In genomic region chr11:58981541-58982447, GRCm38 (mm10) we compare ENCODE assay signal across 8 mouse cellular contexts. TPM values are rescaled to one million over a fixed set of nuclear protein-coding genes. Genes with fewer than 3 reads are reported as not detected.
A peak's percentile ranks its signal among the peaks of the same experiment; 100 is the strongest.
DNase-seq lines count a peak whose midpoint lies in the region; TF ChIP-seq lines count a peak whose summit lies in the region.

No protein-coding gene starts in this region.

- TF ChIP-seq POLR2A in testis, adult 2 months (IDR thresholded peaks at IDR 0.05; ENCODE audit: control insufficient read depth, low read depth, low read length): no peak
- TF ChIP-seq POLR2A in spleen, adult 2 months (IDR thresholded peaks at IDR 0.05; ENCODE audit: low read depth, low read length): no peak

- peaks cover 17% of the 10 kb centered on the region for H3K4me1 ChIP-seq in testis, adult 2 months (ENCODE audit: control insufficient read depth, insufficient read depth, low read length)
- H3K4me1 ChIP-seq in spleen, adult 2 months (ENCODE audit: control insufficient read depth, insufficient read depth, insufficient read length): peaks cover 26% of the 10 kb centered on the region; the same call in 1 of the 2 replicates

- H3K4me3 ChIP-seq in testis, adult 2 months (ENCODE audit: control insufficient read depth, low read depth, low read length): no peak overlapping the region
- H3K4me3 ChIP-seq in layer of hippocampus, adult 2 months: peak overlapping the region; percentile 30
- H3K4me3 ChIP-seq in spleen, adult 2 months (ENCODE audit: extremely low read depth, insufficient read depth, insufficient read length): no peak overlapping the region; the same call in 1 of the 2 replicates

- DNase-seq in testis, postnatal 14 days (ENCODE audit: low spot score): no peak
- peak; percentile 25 for DNase-seq in c-Kit-positive CD71-positive TER-119-negative erythroid progenitor cells, embryonic 14.5 days (ENCODE audit: low read depth)
- DNase-seq in heart, adult 8-10 months (ENCODE audit: low spot score): peak; percentile 56
- peak; percentile 72 to 82 for DNase-seq in layer of hippocampus, adult 2 months (ENCODE audit: low spot score in 2 of 2)
- DNase-seq in lung, postnatal 4 days: peak; percentile 71 to 83
- DNase-seq in spleen, adult 2 months (ENCODE audit: low read depth in 1 of 2, low spot score in 2 of 2): peak; percentile 76 to 80
- no peak for DNase-seq in urinary bladder, postnatal 10 days (ENCODE audit: low spot score)

- no peaks in the 10 kb centered on the region for H3K27me3 ChIP-seq in testis, adult 2 months (ENCODE audit: control insufficient read depth, insufficient read depth, low read length)
- no peaks in the 10 kb centered on the region for H3K27me3 ChIP-seq in spleen, adult 2 months (ENCODE audit: control insufficient read depth, insufficient read depth, low read length)

- TF ChIP-seq CTCF in testis, adult 2 months (IDR thresholded peaks at IDR 0.05; ENCODE audit: control insufficient read depth, insufficient read depth, insufficient replicate concordance, low read depth, low read length): peak; percentile 34; the same call in 1 of the 2 replicates
- peak; percentile 80 for TF ChIP-seq CTCF in layer of hippocampus, adult 2 months (conservative IDR thresholded peaks at IDR 0.05)
- peak; percentile 84 for TF ChIP-seq CTCF in spleen, adult 2 months (IDR thresholded peaks at IDR 0.05; ENCODE audit: extremely low read depth, insufficient read depth, insufficient read length, insufficient replicate concordance)

- H3K36me3 ChIP-seq in testis, adult 2 months (ENCODE audit: control insufficient read depth, insufficient read depth, low read length): peaks cover 8% of the 10 kb centered on the region
- peaks cover 25% of the 10 kb centered on the region for H3K36me3 ChIP-seq in spleen, adult 2 months (ENCODE audit: control insufficient read depth, insufficient read depth, low read length)

- 16% methylated on average over 14 of the region's 14 CpGs for WGBS in spleen, adult 2 months

- no peak overlapping the region for H3K27ac ChIP-seq in testis, adult 2 months (ENCODE audit: control insufficient read depth, insufficient read depth, low read depth, low read length)
- peak overlapping the region; percentile 67; the same call in 1 of the 2 replicates for H3K27ac ChIP-seq in layer of hippocampus, adult 2 months
- peak overlapping the region; percentile 84 for H3K27ac ChIP-seq in spleen, adult 2 months (ENCODE audit: insufficient read depth, low read length)

RNA-seq across cellular contexts. Expression of gene Trim11, which starts 3.9 kb away (rescaled TPM):
- 44.1 and 48.9 TPM in 2 replicates for polyA plus RNA-seq in testis, adult 2 months (2012; rRNA removed)
- total RNA-seq in heart, adult 8-10 months (2022): 10 to 100 TPM; 14.7 to 18.9 (median 16.5) TPM
- total RNA-seq in layer of hippocampus, adult 2 months (2021): 10 to 100 TPM; 32.5 to 35.5 TPM
- 55.6 and 62.0 TPM in 2 replicates for polyA plus RNA-seq in spleen, adult 2 months (2012; rRNA removed)

RNA-seq across cellular contexts. Expression of gene Hist3h2a, which starts 27.3 kb away (rescaled TPM):
- 6.4 and 6.5 TPM in 2 replicates for polyA plus RNA-seq in testis, adult 2 months (2012; rRNA removed)
- total RNA-seq in heart, adult 8-10 months (2022): 10 to 100 TPM; 10.5 to 17.8 (median 16.0) TPM
- total RNA-seq in layer of hippocampus, adult 2 months (2021): 10 to 100 TPM; 66.0 to 69.3 TPM
- 14.8 and 20.0 TPM in 2 replicates for polyA plus RNA-seq in spleen, adult 2 months (2012; rRNA removed)

RNA-seq across cellular contexts. Expression of gene Trim17, which starts 27.3 kb away (rescaled TPM):
- 166 and 167 TPM in 2 replicates for polyA plus RNA-seq in testis, adult 2 months (2012; rRNA removed)
- under 1 TPM in 3 of 4 experiments, not detected in 1; 0.06 to 0.20 (median 0.08) TPM for total RNA-seq in heart, adult 8-10 months (2022)
- 1 to 10 TPM; 5.3 to 6.5 TPM for total RNA-seq in layer of hippocampus, adult 2 months (2021)
- polyA plus RNA-seq in spleen, adult 2 months (2012; rRNA removed): 0.06 and 0.23 TPM in 2 replicates

RNA-seq across cellular contexts. Expression of gene Hist3h2ba, which starts 33.1 kb away (rescaled TPM):
- 8.7 and 8.9 TPM in 2 replicates for polyA plus RNA-seq in testis, adult 2 months (2012; rRNA removed)
- total RNA-seq in heart, adult 8-10 months (2022): 1 to 10 TPM in 3 of 4 experiments, not detected in 1; 1.3 to 1.4 (median 1.3) TPM
- 100 to 1,000 TPM in 1 of 2 experiments, 10 to 100 TPM in 1; 91.3 to 103 TPM for total RNA-seq in layer of hippocampus, adult 2 months (2021)
- 13.2 and 21.2 TPM in 2 replicates for polyA plus RNA-seq in spleen, adult 2 months (2012; rRNA removed)

RNA-seq across cellular contexts. Expression of gene Rnf187, which starts 43.1 kb away (rescaled TPM):
- 215 and 247 TPM in 2 replicates for polyA plus RNA-seq in testis, adult 2 months (2012; rRNA removed)
- 100 to 1,000 TPM; 165 to 184 (median 175) TPM for total RNA-seq in heart, adult 8-10 months (2022)
- total RNA-seq in layer of hippocampus, adult 2 months (2021): 100 to 1,000 TPM; 462 to 508 TPM
- 157 and 230 TPM in 2 replicates for polyA plus RNA-seq in spleen, adult 2 months (2012; rRNA removed)

Comparison
In these comparisons a context has a peak if more than half of its experiments do, and no peak if none do; other contexts are left out.
1. CTCF ChIP-seq: peak in every context shown above with its lines; median percentile 84 in spleen, adult 2 months; 80 in layer of hippocampus, adult 2 months; 34 in testis, adult 2 months.
2. DNase-seq: peak in c-Kit-positive CD71-positive TER-119-negative erythroid progenitor cells, embryonic 14.5 days (single experiment), heart, adult 8-10 months (single experiment), layer of hippocampus, adult 2 months (2 of 2), lung, postnatal 4 days (2 of 2) and spleen, adult 2 months (2 of 2); none in testis, postnatal 14 days (single experiment) and urinary bladder, postnatal 10 days (single experiment).
3. RNA of gene Trim17, which starts 27.3 kb away (total RNA-seq): 5.3 to 6.5 TPM in layer of hippocampus, adult 2 months; 0.06 to 0.20 TPM in heart, adult 8-10 months; every median in the first group is over 4 times any median in the second.